Comparison of ENCODE assay signal across 25 mouse cellular contexts in the genomic region with DNA sequence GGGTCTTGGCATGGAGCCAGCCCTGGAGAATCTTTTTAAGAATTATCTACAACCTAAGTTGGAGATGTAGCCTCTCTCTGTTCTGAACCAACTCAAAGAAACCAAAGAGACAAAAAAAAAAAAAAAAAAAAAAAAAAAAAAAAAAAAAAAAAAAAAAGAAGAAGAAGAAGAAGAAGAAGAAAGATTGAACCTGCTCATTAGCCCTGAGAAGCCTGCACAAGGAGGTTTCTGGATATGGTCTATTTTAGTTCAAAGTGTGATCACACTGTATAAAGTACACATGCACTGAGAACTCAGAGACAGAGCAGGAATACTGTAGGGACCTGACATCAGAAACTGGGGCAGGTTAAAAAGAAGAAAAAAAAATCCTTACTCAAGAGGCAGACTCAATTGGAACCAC.
"Had no signal": no experiment of that assay in that cellular context is flagged by ENCODE, and none has a peak within 500 bp of the region (broad histone marks: within the 10 kb centered on the region; RNA-seq: fewer than 3 reads in every experiment).

No protein-coding gene starts in this region.

- DNase-seq: gastrocnemius, postnatal 25 days; heart, adult 18-20 months; heart, postnatal 14 days; heart, postnatal 36 days; kidney, adult 11 months; kidney, adult 2 months; kidney, adult 9 months; kidney, postnatal 14 days; kidney, postnatal 36 days; liver; liver, embryonic 13.5 days had no signal

- H3K9ac ChIP-seq: heart, embryonic 13.5 days; heart, embryonic 15.5 days; hindbrain, embryonic 13.5 days; hindbrain, embryonic 15.5 days; kidney, embryonic 15.5 days; limb, embryonic 12.5 days; liver, embryonic 13.5 days; liver, embryonic 15.5 days had no signal

- H3K4me3 ChIP-seq: heart, embryonic 13.5 days; heart, embryonic 15.5 days; hindbrain, embryonic 13.5 days; hindbrain, embryonic 15.5 days; kidney, embryonic 15.5 days; layer of hippocampus, adult 2 months; left cerebral cortex, adult 2 months; limb, embryonic 10.5 days; limb, embryonic 12.5 days; liver, embryonic 13.5 days; liver, embryonic 15.5 days had no signal

- H3K4me2 ChIP-seq: heart, embryonic 11.5 days; heart, embryonic 13.5 days; heart, embryonic 15.5 days; hindbrain, embryonic 13.5 days; hindbrain, embryonic 15.5 days; kidney, embryonic 15.5 days; limb, embryonic 12.5 days; liver, embryonic 11.5 days; liver, embryonic 13.5 days; liver, embryonic 15.5 days had no signal

- H3K27ac ChIP-seq: heart, embryonic 13.5 days; heart, embryonic 15.5 days; hindbrain, embryonic 13.5 days; hindbrain, embryonic 15.5 days; hindbrain, postnatal 0 days; kidney, embryonic 15.5 days; kidney, postnatal 0 days; layer of hippocampus, adult 2 months; left cerebral cortex, adult 2 months; limb, embryonic 10.5 days; limb, embryonic 12.5 days; liver, embryonic 13.5 days; liver, embryonic 15.5 days had no signal

- H3K27me3 ChIP-seq: heart, embryonic 13.5 days; heart, embryonic 15.5 days; hindbrain, embryonic 13.5 days; hindbrain, embryonic 15.5 days; kidney, embryonic 15.5 days; limb, embryonic 12.5 days; liver, embryonic 13.5 days had no signal

- H3K4me1 ChIP-seq: limb, embryonic 10.5 days; liver, embryonic 13.5 days; liver, embryonic 15.5 days had no signal

- H3K36me3 ChIP-seq: heart, embryonic 13.5 days; heart, embryonic 15.5 days; hindbrain, embryonic 13.5 days; hindbrain, embryonic 15.5 days; kidney, embryonic 15.5 days; limb, embryonic 10.5 days; limb, embryonic 12.5 days; liver, embryonic 13.5 days; liver, embryonic 15.5 days had no signal

- H3K9me3 ChIP-seq: heart, embryonic 13.5 days; heart, embryonic 15.5 days; hindbrain, embryonic 13.5 days; hindbrain, embryonic 15.5 days; kidney, embryonic 15.5 days; limb, embryonic 10.5 days; limb, embryonic 12.5 days; liver, embryonic 13.5 days; liver, embryonic 15.5 days had no signal
